Mouse (Mus musculus) kidney, embryonic 15.5 days (tissue): ENCODE measurements around the gene Cd247. TPM values are rescaled to one million over a fixed set of nuclear protein-coding genes. Genes with fewer than 3 reads are reported as not detected.
A peak's percentile ranks its signal among the peaks of the same experiment; 100 is the strongest.

Source experiments
- ATAC-seq: fragments of 200-750 bp; cut with Nextera tagmentation; replicated peaks from 2 replicates; pipeline ENCODE4 v1.8.0; 2017; ENCODE audit warnings: moderate TSS enrichment; ENCODE audit not compliant: low FRiP score
- H3K27ac ChIP-seq: fragments of 300-500 bp; sonication (generic); 2 replicates; pipeline ENCODE4 v1.5.1; 2015; ENCODE audit warnings: mild to moderate bottlenecking, inconsistent platforms
- H3K27me3 ChIP-seq: fragments of 300-500 bp; sonication (generic); 2 replicates; pipeline ENCODE4 v1.6.1; 2015; ENCODE audit warnings: inconsistent platforms
- H3K36me3 ChIP-seq: fragments of 300-500 bp; sonication (generic); 2 replicates; pipeline ENCODE4 v1.6.1; 2015; ENCODE audit warnings: inconsistent platforms
- H3K4me1 ChIP-seq: fragments of 300-500 bp; sonication (generic); 2 replicates; pipeline ENCODE4 v1.6.1; 2015; ENCODE audit warnings: inconsistent platforms
- H3K4me2 ChIP-seq: fragments of 300-500 bp; sonication (generic); 2 replicates; pipeline ENCODE4 v1.6.1; 2015; ENCODE audit warnings: moderate library complexity, mild to moderate bottlenecking, inconsistent platforms
- H3K4me3 ChIP-seq: fragments of 300-500 bp; sonication (generic); replicated peaks from 2 replicates; pipeline ENCODE4 v1.5.1; 2015; ENCODE audit warnings: mild to moderate bottlenecking, inconsistent platforms
- H3K9ac ChIP-seq: fragments of 300-500 bp; sonication (generic); 2 replicates; pipeline ENCODE4 v1.6.1; 2015; ENCODE audit warnings: mild to moderate bottlenecking, inconsistent platforms
- H3K9me3 ChIP-seq: fragments of 300-500 bp; sonication (generic); replicated peaks from 2 replicates; pipeline ENCODE4 v1.6.1; 2016; ENCODE audit warnings: inconsistent platforms
- WGBS: fragments of 180-500 bp; shearing (Covaris S2); methylation state at CpG from one replicate; pipeline ENCODE4 v1.1.7; 2015; ENCODE audit warnings: mixed read lengths; 5-methylcytosine and 5-hydroxymethylcytosine counted together
- polyA plus RNA-seq: library from polyadenylated mRNA; unstranded; fragments of >200 nt; fragmentation: Nextera tagmentation; extraction: Ambion mirVana; gene quantifications from 2 replicates; pipeline ENCODE4 v1.2.1, GENCODE M21; 2015

Cd247 gene
- polyA plus RNA-seq, 1 experiment from 2014 or later = 0.69 TPM

DNA sequence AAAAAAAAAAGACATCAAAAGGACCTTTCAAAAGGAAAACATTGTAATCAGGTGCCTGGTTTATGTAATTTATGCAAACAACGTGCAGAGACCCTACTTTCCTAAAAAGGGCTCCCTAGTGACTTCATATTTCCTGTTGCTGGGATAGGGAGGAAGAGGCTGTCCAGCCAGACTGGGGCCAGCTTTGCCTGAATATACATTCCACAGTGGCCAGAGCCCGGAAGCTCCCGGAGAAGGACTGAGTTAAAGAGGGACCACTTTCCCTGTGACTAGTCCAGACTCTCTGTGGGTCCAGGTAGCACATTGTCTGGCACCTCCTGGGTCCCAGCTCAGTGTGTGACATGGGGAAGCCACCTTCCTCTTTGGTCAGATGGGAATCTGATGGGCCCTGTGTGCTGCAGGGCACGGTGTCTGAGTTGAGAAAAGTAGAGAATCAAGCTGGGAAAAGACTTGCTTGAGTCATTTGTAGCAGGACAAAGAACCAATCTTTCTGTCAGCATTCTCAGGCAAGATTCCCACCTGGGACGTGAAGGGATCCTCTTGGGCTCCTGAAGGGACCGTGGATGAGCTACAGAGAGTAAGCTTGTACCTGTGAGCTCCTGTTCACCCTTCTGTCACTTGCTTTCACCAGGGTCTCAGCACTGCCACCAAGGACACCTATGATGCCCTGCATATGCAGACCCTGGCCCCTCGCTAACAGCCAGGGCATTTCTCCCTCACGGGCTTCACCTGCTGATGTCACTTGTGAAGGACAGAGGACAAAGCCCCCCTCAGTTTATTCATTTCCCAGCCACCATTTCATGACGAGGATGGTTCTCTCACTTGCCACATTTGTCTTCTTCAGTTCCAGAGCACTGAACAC, 72.1 kb downstream of the Cd247 start:
- Histone ChIP-seq H3K9ac (no peak overlapping the region), H3K4me3 (no peak overlapping the region), H3K36me3 (no peaks in the 10 kb centered on the region), H3K27me3 (no peaks in the 10 kb centered on the region), H3K9me3 (no peaks in the 10 kb centered on the region), H3K4me1 (peaks cover 20% of the 10 kb centered on the region), H3K27ac (peak overlapping the region; percentile 60; the same call in 1 of the 2 replicates), H3K4me2 (no peak overlapping the region)
- peak; percentile 46; the same call in 1 of the 2 replicates for ATAC-seq
- WGBS = 64% methylated on average over 9 of the region's 9 CpGs

DNA sequence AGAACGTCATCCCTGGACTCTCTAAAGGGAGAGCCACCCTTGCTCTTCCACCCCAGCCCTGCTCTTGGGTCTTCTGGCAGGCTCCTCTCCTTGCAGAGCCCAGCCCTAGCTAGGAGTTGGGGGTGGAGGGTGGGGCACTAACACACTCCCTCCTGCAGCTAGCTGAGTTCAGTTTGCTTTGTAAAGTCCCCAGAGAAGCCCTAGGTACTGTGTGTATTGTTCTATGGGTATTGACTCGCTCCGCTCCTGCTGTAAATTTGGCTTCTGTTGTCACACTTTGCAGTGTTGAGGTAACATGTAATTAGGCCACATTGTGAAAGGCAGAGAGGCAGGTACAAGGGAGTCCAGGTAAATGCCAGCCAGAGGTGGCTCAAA, 72.7 kb downstream of the Cd247 start:
- Histone ChIP-seq H3K4me1 (peaks cover 20% of the 10 kb centered on the region), H3K4me2 (no peak overlapping the region), H3K27ac (no peak overlapping the region), H3K9me3 (no peaks in the 10 kb centered on the region), H3K9ac (no peak overlapping the region), H3K27me3 (no peaks in the 10 kb centered on the region), H3K36me3 (no peaks in the 10 kb centered on the region), H3K4me3 (no peak overlapping the region)
- WGBS = 74% methylated on average over 3 of the region's 3 CpGs
- ATAC-seq = no peak

DNA sequence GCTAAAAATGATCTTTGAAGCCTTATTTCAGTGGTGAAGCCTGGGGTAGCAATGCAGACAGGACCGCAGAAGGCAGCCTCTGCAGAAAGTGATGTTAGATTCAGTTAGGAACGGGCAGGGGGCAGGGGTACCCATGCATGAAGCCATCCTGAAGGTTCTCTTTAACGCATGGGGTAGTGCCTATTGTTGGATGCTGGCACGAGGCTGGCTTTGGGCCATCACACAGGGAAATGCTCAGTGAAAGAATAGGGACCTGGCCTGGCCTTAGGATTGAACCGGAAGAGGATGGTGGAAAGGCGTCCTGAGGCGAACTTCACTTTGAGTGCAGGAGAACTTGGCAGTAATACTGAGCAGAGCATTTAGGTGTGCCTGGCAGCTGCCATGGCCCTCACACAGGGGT, 73.6 kb downstream of the Cd247 start:
- no peaks in the 10 kb centered on the region for H3K9me3 ChIP-seq
- no peak overlapping the region for H3K4me2 ChIP-seq
- H3K4me1 ChIP-seq = peaks cover 17% of the 10 kb centered on the region
- no peak overlapping the region for H3K4me3 ChIP-seq
- no peaks in the 10 kb centered on the region for H3K27me3 ChIP-seq
- no peaks in the 10 kb centered on the region for H3K36me3 ChIP-seq
- no peak for ATAC-seq
- no peak overlapping the region for H3K27ac ChIP-seq
- no peak overlapping the region for H3K9ac ChIP-seq
- 76% methylated on average over 7 of the region's 7 CpGs for WGBS

- 0 out of 2 replicates have a peak overlapping the region, but pooled peaks have one; percentile 23 for H3K27ac ChIP-seq
- 44% methylated on average over 14 of the region's 14 CpGs for WGBS
- no peak for ATAC-seq
Observed at GRCm38 (mm10) chr1:165864864-165865795, 76.6 kb downstream of the Cd247 start.

GRCm38 (mm10) chr1:165866630-165867280, 78.3 kb downstream of the Cd247 start:
- WGBS = 74% methylated on average over 5 of the region's 5 CpGs
- no peak overlapping the region for H3K27ac ChIP-seq
- no peak; the same call in 1 of the 2 replicates for ATAC-seq
- H3K27me3 ChIP-seq = no peaks in the 10 kb centered on the region
- no peak overlapping the region for H3K4me2 ChIP-seq
- H3K9me3 ChIP-seq = no peaks in the 10 kb centered on the region
- no peak overlapping the region for H3K4me3 ChIP-seq
- peaks cover 14% of the 10 kb centered on the region for H3K4me1 ChIP-seq
- H3K9ac ChIP-seq = no peak overlapping the region
- H3K36me3 ChIP-seq = 0 out of 2 replicates have a peak, but pooled peaks cover 4% of the 10 kb centered on the region

More at GRCm38 (mm10) chr1:165864864-165865795, 76.6 kb downstream of the Cd247 start:
- Histone ChIP-seq H3K4me1 (peaks cover 20% of the 10 kb centered on the region), H3K9ac (no peak overlapping the region), H3K9me3 (no peaks in the 10 kb centered on the region), H3K4me3 (no peak overlapping the region), H3K4me2 (no peak overlapping the region), H3K27me3 (no peaks in the 10 kb centered on the region), H3K36me3 (0 out of 2 replicates have a peak, but pooled peaks cover 3% of the 10 kb centered on the region)

- no peak overlapping the region for H3K4me3 ChIP-seq
- peaks cover 14% of the 10 kb centered on the region for H3K4me1 ChIP-seq
- no peaks in the 10 kb centered on the region for H3K27me3 ChIP-seq
- H3K4me2 ChIP-seq = no peak overlapping the region
- H3K9ac ChIP-seq = no peak overlapping the region
- 83% methylated on average over 8 of the region's 8 CpGs for WGBS
- no peak for ATAC-seq
- H3K27ac ChIP-seq = no peak overlapping the region
- H3K9me3 ChIP-seq = no peaks in the 10 kb centered on the region
- H3K36me3 ChIP-seq = 0 out of 2 replicates have a peak, but pooled peaks cover 5% of the 10 kb centered on the region
Observed at GRCm38 (mm10) chr1:165868659-165869058, 80.2 kb downstream of the Cd247 start.

DNA sequence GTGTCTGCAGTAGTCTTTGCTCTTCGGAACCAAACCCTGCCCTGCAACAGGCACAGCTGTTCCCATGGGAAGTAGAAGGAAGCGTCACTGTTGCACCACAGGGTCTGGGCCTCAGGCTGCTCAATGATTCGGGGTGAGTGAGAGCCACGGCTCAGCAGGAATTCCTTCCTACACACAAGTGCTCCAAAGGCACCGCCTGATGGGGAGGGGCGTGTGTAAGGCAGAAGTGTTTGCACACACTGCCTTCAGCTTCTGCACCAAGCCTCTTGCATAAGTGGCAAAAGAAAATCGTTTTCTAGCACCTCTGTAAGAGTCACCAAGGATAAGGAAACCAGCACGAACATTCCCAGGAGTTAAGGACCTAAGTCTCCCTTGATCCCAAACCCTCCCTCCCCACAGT, 86.2 kb downstream of the Cd247 start:
- WGBS = 51% methylated on average over 8 of the region's 8 CpGs
- ATAC-seq = no peak

DNA sequence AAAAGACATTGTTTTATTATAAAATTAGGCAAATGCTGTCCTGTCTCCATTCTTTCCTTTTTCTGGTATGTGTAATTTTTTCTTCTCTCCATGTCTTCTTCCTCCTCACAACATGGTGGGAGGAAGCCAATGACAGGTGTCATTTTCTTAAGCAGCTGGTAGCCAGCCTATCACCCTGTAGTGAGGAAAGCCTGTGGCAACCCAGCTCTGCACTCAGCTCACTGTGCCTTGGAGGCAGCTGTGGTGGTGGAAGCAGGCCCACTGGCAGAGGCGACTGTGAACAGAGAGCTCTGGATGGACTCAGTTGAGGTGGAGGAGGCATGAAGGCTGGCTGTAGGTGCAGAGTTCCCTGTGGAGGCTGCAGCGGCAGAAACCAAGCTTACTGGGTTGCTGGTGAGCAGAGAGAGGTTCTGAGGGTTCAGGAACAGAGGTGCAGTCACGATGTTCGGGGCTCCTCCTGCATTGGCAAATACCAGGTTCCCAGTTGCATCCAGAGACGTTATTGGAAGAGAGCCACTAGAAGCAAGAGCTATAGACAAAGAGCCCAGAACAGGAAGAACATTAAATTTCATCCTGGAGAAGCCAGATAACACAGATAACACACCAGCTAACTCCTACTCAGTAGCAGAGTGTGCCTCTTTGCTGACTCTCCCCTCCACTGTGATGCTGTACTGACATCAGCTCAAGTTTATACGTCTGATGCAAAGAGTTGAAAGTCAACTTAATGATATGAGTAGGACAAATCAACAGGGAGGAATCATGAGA, 87.2 kb downstream of the Cd247 start:
- no peaks in the 10 kb centered on the region for H3K27me3 ChIP-seq
- H3K27ac ChIP-seq = no peak overlapping the region
- H3K9me3 ChIP-seq = no peaks in the 10 kb centered on the region
- H3K36me3 ChIP-seq = peaks cover 45% of the 10 kb centered on the region
- no peak overlapping the region for H3K9ac ChIP-seq
- H3K4me3 ChIP-seq = no peak overlapping the region
- WGBS = 80% methylated on average over 6 of the region's 6 CpGs
- no peaks in the 10 kb centered on the region for H3K4me1 ChIP-seq
- no peak for ATAC-seq
- no peak overlapping the region for H3K4me2 ChIP-seq

More for the DNA sequence above, 86.2 kb downstream of the Cd247 start:
- peaks cover 39% of the 10 kb centered on the region for H3K36me3 ChIP-seq
- H3K27me3 ChIP-seq = no peaks in the 10 kb centered on the region
- H3K9me3 ChIP-seq = no peaks in the 10 kb centered on the region
- H3K27ac ChIP-seq = no peak overlapping the region
- H3K9ac ChIP-seq = no peak overlapping the region
- no peaks in the 10 kb centered on the region for H3K4me1 ChIP-seq
- H3K4me3 ChIP-seq = no peak overlapping the region
- no peak overlapping the region for H3K4me2 ChIP-seq

DNA sequence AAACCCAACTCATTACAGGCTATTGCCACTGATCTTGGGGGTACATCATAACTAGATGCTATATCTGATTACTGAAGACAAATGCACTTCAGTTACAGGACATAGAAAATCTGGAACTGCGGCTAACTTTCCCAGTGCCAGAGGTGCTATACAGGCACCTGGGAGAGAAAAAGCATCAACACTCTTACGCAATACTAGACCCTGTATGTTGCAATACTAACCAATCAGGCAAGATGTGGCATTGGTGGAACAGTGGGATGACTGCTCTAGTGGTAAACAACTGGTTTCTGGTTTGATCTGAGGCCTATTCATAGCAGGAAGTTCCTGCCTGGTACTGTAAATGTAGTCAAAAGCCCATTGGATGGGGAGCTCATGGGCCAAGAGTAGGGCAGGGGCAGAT, 90.3 kb downstream of the Cd247 start:
- Histone ChIP-seq H3K9me3 (no peaks in the 10 kb centered on the region), H3K27me3 (no peaks in the 10 kb centered on the region), H3K9ac (no peak overlapping the region), H3K27ac (no peak overlapping the region), H3K4me2 (no peak overlapping the region), H3K4me3 (no peak overlapping the region), H3K4me1 (no peaks in the 10 kb centered on the region), H3K36me3 (peaks cover 50% of the 10 kb centered on the region)
- ATAC-seq = no peak
- 96% methylated on average over 2 of the region's 2 CpGs for WGBS

GRCm38 (mm10) chr1:165882146-165882900, 93.8 kb downstream of the Cd247 start:
- H3K36me3 ChIP-seq = peaks cover 41% of the 10 kb centered on the region
- no peaks in the 10 kb centered on the region for H3K9me3 ChIP-seq
- 84% methylated on average over 8 of the region's 8 CpGs for WGBS
- H3K4me2 ChIP-seq = no peak overlapping the region
- no peaks in the 10 kb centered on the region for H3K27me3 ChIP-seq
- H3K27ac ChIP-seq = no peak overlapping the region
- H3K4me3 ChIP-seq = no peak overlapping the region
- no peaks in the 10 kb centered on the region for H3K4me1 ChIP-seq
- ATAC-seq = no peak
- H3K9ac ChIP-seq = no peak overlapping the region
